Mouse (Mus musculus): ENCODE measurements at regions not wholly inside any gene's neighbourhood (a gene's known extent, or its start where the extent isn't known, plus 50 kb on each side); places are given as distances from the start of the nearest gene placed in this dataset.

DNA sequence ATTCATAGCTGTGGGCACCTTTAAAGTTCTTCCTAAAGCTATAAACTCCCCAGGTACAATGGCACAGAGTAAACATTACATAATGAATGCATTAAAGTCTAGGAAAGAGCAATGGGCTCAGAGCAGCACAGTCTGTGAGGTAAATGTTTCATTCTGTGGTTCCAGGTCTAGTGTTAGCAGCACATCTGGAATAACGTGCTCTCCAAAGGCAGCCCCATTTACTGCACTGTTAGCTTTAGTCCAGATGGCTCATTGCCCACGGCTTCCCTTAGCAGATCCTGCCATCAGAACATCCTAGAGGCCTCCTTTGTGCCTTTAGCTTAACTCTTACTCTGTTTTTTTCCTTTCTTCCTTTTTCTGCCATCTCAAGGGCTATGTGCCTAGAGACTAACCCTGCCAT, 87.7 kb upstream of the Tspan7 start:
- H3K27me3 ChIP-seq (ENCODE audit: insufficient read depth, low read length): no peaks in the 10 kb centered on the region
- WGBS: 72% methylated on average over 2 of the region's 2 CpGs
- no peak for DNase-seq (ENCODE audit: low spot score)
- no peaks in the 10 kb centered on the region for H3K4me1 ChIP-seq (replicated peaks; ENCODE audit: insufficient read depth, low read length)
- no peak for TF ChIP-seq CTCF (IDR thresholded peaks at IDR 0.05; ENCODE audit: low read depth)
- no peaks in the 10 kb centered on the region for H3K36me3 ChIP-seq (ENCODE audit: insufficient read depth, low read length)
- no peaks in the 10 kb centered on the region for H3K9me3 ChIP-seq (replicated peaks; ENCODE audit: low read length)
- ATAC-seq (replicated peaks; ENCODE audit: low FRiP score, low read depth): no peak
- no peak overlapping the region for H3K27ac ChIP-seq
- H3K4me3 ChIP-seq (replicated peaks; ENCODE audit: low read depth, low read length): no peak overlapping the region
- no peak overlapping the region for H3K4me2 ChIP-seq (ENCODE audit: low read length)
- no peak overlapping the region for H3K9ac ChIP-seq (ENCODE audit: low read depth, low read length)

DNA sequence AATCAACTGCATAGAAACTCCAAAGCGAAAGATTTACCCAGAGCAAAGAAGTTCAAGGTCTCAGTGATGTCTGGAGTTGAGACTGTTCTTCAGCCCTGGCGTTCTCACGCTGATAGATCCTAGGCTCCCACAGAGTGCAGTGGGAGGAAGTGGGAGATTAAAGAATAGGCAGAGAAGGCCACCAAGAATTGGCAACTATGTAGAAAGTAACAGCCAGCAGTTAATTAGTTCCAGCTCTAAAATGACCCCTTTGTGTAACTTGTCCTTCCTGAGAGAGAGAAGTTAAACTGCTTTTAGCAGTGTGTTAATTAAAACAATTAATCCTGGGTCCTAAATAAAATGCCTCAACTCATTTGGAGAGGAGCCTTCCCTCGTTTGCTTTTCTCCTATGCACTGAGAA, 73.7 kb upstream of the Tspan7 start:
- Histone ChIP-seq H3K9me3 (replicated peaks; ENCODE audit: low read length) (no peaks in the 10 kb centered on the region), H3K4me2 (ENCODE audit: low read length) (no peak overlapping the region), H3K4me1 (replicated peaks; ENCODE audit: insufficient read depth, low read length) (no peaks in the 10 kb centered on the region), H3K27ac (no peak overlapping the region), H3K27me3 (ENCODE audit: insufficient read depth, low read length) (no peaks in the 10 kb centered on the region), H3K9ac (ENCODE audit: low read depth, low read length) (no peak overlapping the region), H3K4me3 (replicated peaks; ENCODE audit: low read depth, low read length) (no peak overlapping the region), H3K36me3 (ENCODE audit: insufficient read depth, low read length) (no peaks in the 10 kb centered on the region)
- TF ChIP-seq CTCF (IDR thresholded peaks at IDR 0.05; ENCODE audit: low read depth): no peak
- no peak for ATAC-seq (replicated peaks; ENCODE audit: low FRiP score, low read depth)
- WGBS: 49% methylated on average over 4 of the region's 4 CpGs
- DNase-seq (ENCODE audit: low spot score): no peak

DNA sequence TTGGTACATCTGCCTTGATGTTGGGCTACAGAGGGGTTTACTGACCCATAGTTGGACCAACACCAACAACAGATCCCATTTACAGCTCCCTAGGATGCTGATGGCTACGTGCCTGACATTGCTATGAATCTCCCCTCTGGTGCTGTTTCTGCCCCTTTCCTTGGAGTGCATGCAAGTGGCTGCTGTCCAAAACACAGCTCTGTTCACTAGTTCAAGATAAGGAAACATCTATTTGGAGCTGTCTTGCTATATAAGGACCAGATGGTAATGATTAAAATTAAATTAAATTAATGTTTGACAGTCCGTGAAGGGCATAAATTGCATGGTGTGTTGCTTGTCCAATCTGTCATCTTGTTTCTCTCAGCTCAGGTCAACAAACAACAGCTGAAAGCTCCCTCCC, 62.5 kb upstream of the Tspan7 start:
- no peaks in the 10 kb centered on the region for H3K36me3 ChIP-seq (ENCODE audit: insufficient read depth, low read length)
- H3K4me1 ChIP-seq (replicated peaks; ENCODE audit: insufficient read depth, low read length): no peaks in the 10 kb centered on the region
- no peak overlapping the region for H3K4me2 ChIP-seq (ENCODE audit: low read length)
- DNase-seq (ENCODE audit: low spot score) (peak; percentile 71), ATAC-seq (replicated peaks; ENCODE audit: low FRiP score, low read depth) (no peak)
- H3K27ac ChIP-seq: no peak overlapping the region
- no peaks in the 10 kb centered on the region for H3K9me3 ChIP-seq (replicated peaks; ENCODE audit: low read length)
- TF ChIP-seq CTCF (IDR thresholded peaks at IDR 0.05; ENCODE audit: low read depth): no peak
- H3K4me3 ChIP-seq (replicated peaks; ENCODE audit: low read depth, low read length): no peak overlapping the region
- no peaks in the 10 kb centered on the region for H3K27me3 ChIP-seq (ENCODE audit: insufficient read depth, low read length)
- no peak overlapping the region for H3K9ac ChIP-seq (ENCODE audit: low read depth, low read length)
- WGBS: 57% methylated on average over 2 of the region's 2 CpGs

Data from kidney, postnatal 0 days (tissue).